Mouse (Mus musculus) heart, embryonic 15.5 days (tissue): ENCODE measurements at regions not wholly inside any gene's neighbourhood (a gene's known extent, or its start where the extent isn't known, plus 50 kb on each side); places are given as distances from the start of the nearest gene placed in this dataset.

Source experiments
- ATAC-seq: fragments of 200-750 bp; cut with Nextera tagmentation; replicated peaks from 2 replicates; pipeline ENCODE4 v1.8.0; 2017; ENCODE audit warnings: low read depth, moderate TSS enrichment; ENCODE audit not compliant: insufficient number of reproducible peaks, insufficient read depth, low FRiP score
- H3K27ac ChIP-seq: fragments of 300-500 bp; sonication (generic); 2 replicates; pipeline ENCODE4 v1.5.1; 2015; ENCODE audit warnings: mild to moderate bottlenecking, inconsistent platforms
- H3K27me3 ChIP-seq: fragments of 300-500 bp; sonication (generic); 2 replicates; pipeline ENCODE4 v1.6.1; 2015; ENCODE audit warnings: inconsistent platforms
- H3K36me3 ChIP-seq: fragments of 300-500 bp; sonication (generic); 2 replicates; pipeline ENCODE4 v1.6.1; 2015; ENCODE audit warnings: mild to moderate bottlenecking, inconsistent platforms
- H3K4me1 ChIP-seq: fragments of 300-500 bp; sonication (generic); replicated peaks from 2 replicates; pipeline ENCODE4 v1.6.1; 2015; ENCODE audit warnings: inconsistent platforms
- H3K4me2 ChIP-seq: fragments of 300-500 bp; sonication (generic); 2 replicates; pipeline ENCODE4 v1.6.1; 2015; ENCODE audit warnings: inconsistent platforms, mild to moderate bottlenecking, moderate library complexity
- H3K4me3 ChIP-seq: fragments of 300-500 bp; sonication (generic); 2 replicates; pipeline ENCODE4 v1.5.1; 2015; ENCODE audit warnings: mild to moderate bottlenecking, inconsistent platforms
- H3K9ac ChIP-seq: fragments of 300-500 bp; sonication (generic); 2 replicates; pipeline ENCODE4 v1.6.1; 2015; ENCODE audit warnings: mild to moderate bottlenecking, inconsistent platforms
- H3K9me3 ChIP-seq: fragments of 300-500 bp; sonication (generic); replicated peaks from 2 replicates; pipeline ENCODE4 v1.6.1; 2016; ENCODE audit warnings: inconsistent platforms
- WGBS: fragments of 180-500 bp; shearing (Covaris S2); methylation state at CpG from one replicate; pipeline ENCODE4 v1.1.7; 2015; ENCODE audit warnings: mixed read lengths; 5-methylcytosine and 5-hydroxymethylcytosine counted together

- Histone ChIP-seq H3K27ac (no peak overlapping the region), H3K9ac (no peak overlapping the region), H3K36me3 (no peaks in the 10 kb centered on the region), H3K27me3 (no peaks in the 10 kb centered on the region), H3K4me2 (no peak overlapping the region), H3K4me1 (no peaks in the 10 kb centered on the region), H3K4me3 (no peak overlapping the region), H3K9me3 (no peaks in the 10 kb centered on the region)
- 67% methylated on average over 6 of the region's 6 CpGs for WGBS
- no peak for ATAC-seq
Measured at GRCm38 (mm10) chr10:66558097-66558840, 537.7 kb upstream of the Jmjd1c start.

DNA sequence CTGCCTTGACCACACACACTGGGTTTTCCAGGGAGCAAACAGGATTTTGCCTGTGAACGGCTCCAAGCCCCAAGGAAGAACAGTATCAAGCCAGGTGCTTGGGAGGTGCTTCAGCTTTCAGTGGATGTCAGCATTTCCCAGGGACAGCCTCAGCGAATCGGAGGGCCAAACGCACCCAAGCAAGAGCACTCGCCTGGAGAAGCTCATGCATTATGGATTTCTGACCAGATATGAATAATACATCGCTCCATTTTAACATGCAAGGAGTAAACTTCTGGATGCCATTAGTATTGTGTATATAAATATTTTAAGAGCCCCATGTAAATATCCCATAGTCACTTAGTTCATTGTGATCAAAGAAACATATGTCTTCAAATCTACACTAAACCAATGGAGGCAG, 530.6 kb upstream of the Jmjd1c start:
- H3K9me3 ChIP-seq, result no peaks in the 10 kb centered on the region
- H3K9ac ChIP-seq, result no peak overlapping the region
- no peaks in the 10 kb centered on the region for H3K4me1 ChIP-seq
- no peaks in the 10 kb centered on the region for H3K36me3 ChIP-seq
- no peak overlapping the region for H3K4me2 ChIP-seq
- H3K27ac ChIP-seq, result no peak overlapping the region
- H3K27me3 ChIP-seq, result no peaks in the 10 kb centered on the region
- H3K4me3 ChIP-seq, result no peak overlapping the region
- WGBS, result 84% methylated on average over 6 of the region's 6 CpGs
- no peak for ATAC-seq

DNA sequence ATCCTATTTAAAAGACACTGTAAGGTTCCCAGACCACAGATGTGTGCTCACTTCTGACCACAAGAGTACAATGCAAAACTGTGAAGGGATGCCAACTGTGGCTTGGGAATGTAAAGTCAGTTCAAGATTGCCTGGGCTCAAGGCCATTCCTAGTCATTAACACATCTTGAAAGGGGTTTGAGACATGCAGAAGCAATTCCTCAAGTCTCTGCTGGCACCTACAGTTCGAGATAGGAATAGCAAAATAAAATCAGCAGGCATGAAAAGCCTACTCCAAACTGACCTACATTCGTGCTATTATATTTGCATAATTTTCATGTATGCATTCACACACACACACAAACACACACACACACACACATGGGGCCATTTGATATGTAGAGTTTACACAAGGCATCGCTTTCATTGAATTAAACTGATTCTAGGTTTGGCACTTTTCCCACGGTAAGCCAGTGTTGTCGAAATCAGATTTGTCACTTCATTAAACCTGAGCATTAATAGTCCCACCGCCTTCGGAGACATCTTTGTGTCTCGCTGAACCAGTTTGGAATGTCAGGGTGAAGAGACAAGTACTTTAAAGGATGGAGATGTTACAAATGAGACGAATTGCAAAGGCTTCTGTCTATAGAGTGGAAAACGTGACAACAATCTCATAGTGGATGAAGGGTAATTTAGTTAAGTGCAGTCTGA, 520.9 kb upstream of the Jmjd1c start:
- Histone ChIP-seq H3K27ac (no peak overlapping the region), H3K9me3 (no peaks in the 10 kb centered on the region), H3K4me1 (no peaks in the 10 kb centered on the region), H3K4me2 (no peak overlapping the region), H3K4me3 (no peak overlapping the region), H3K36me3 (no peaks in the 10 kb centered on the region), H3K27me3 (no peaks in the 10 kb centered on the region), H3K9ac (no peak overlapping the region)
- 49% methylated on average over 10 of the region's 10 CpGs for WGBS
- ATAC-seq, result no peak

DNA sequence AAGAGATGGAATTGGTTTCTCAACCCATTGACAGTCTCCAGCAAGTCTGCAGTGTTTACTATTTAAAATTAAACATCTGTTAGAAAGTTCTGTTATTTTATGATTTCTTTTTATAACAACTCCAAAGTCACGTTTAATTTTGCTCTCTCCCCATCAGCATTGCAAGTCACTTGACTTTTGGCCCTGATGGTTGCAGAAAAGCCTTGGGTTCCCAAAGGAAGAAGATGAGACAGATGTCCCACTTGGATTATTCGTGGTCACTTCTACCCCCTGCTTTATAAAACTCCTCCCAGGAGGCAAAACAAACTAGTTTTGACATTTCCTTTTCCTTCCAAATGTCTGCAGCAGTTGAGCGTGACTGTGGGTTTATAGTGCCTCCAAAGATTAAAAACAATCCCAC, 502.9 kb upstream of the Jmjd1c start:
- ATAC-seq, result no peak
- H3K9me3 ChIP-seq, result no peaks in the 10 kb centered on the region
- no peak overlapping the region for H3K4me2 ChIP-seq
- WGBS, result 46% methylated on average over 3 of the region's 3 CpGs
- H3K27me3 ChIP-seq, result no peaks in the 10 kb centered on the region
- H3K36me3 ChIP-seq, result no peaks in the 10 kb centered on the region
- H3K9ac ChIP-seq, result no peak overlapping the region
- H3K4me1 ChIP-seq, result no peaks in the 10 kb centered on the region
- no peak overlapping the region for H3K27ac ChIP-seq
- H3K4me3 ChIP-seq, result no peak overlapping the region

GRCm38 (mm10) chr10:66593506-66593905, 502.4 kb upstream of the Jmjd1c start:
- Histone ChIP-seq H3K36me3 (no peaks in the 10 kb centered on the region), H3K4me3 (no peak overlapping the region), H3K27me3 (no peaks in the 10 kb centered on the region), H3K4me1 (no peaks in the 10 kb centered on the region), H3K4me2 (no peak overlapping the region), H3K27ac (no peak overlapping the region), H3K9me3 (no peaks in the 10 kb centered on the region), H3K9ac (no peak overlapping the region)
- WGBS, result 35% methylated on average over 6 of the region's 6 CpGs
- ATAC-seq, result no peak

DNA sequence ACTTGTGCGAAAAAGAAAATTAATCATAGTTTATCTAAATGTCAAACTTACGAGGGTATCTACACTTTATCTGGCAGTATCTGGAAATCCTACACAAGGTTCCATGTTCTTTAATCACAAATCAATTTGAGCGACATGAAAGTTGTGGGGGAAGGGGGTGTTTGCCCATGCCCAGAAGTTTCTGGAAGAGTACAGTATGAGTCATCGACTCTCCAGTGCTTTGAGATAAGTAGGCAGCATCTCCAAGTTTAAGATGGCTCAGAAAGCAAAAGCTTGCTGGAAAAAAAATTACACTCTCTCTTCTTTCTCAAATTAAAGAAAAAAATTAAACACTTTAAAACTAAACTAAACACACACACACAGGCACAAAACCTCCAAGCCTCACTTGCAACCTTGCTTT, 498.0 kb upstream of the Jmjd1c start:
- no peaks in the 10 kb centered on the region for H3K4me1 ChIP-seq
- no peaks in the 10 kb centered on the region for H3K36me3 ChIP-seq
- WGBS, result 47% methylated on average over 4 of the region's 4 CpGs
- no peak overlapping the region for H3K4me2 ChIP-seq
- no peak overlapping the region for H3K9ac ChIP-seq
- no peak for ATAC-seq
- no peaks in the 10 kb centered on the region for H3K27me3 ChIP-seq
- no peak overlapping the region for H3K4me3 ChIP-seq
- H3K27ac ChIP-seq, result no peak overlapping the region
- H3K9me3 ChIP-seq, result no peaks in the 10 kb centered on the region

GRCm38 (mm10) chr10:66607141-66607540, 488.8 kb upstream of the Jmjd1c start:
- no peak overlapping the region for H3K4me2 ChIP-seq
- no peaks in the 10 kb centered on the region for H3K27me3 ChIP-seq
- no peaks in the 10 kb centered on the region for H3K36me3 ChIP-seq
- whole genome bisulfite sequencing, result 61% methylated on average over 3 of the region's 3 CpGs
- no peaks in the 10 kb centered on the region for H3K4me1 ChIP-seq
- no peak overlapping the region for H3K27ac ChIP-seq
- no peak overlapping the region for H3K9ac ChIP-seq
- H3K9me3 ChIP-seq, result no peaks in the 10 kb centered on the region
- H3K4me3 ChIP-seq, result no peak overlapping the region
- no peak for ATAC-seq

- no peak overlapping the region for H3K4me3 ChIP-seq
- H3K4me2 ChIP-seq, result no peak overlapping the region
- no peak for ATAC-seq
- H3K27me3 ChIP-seq, result no peaks in the 10 kb centered on the region
- no peaks in the 10 kb centered on the region for H3K4me1 ChIP-seq
- H3K27ac ChIP-seq, result no peak overlapping the region
- no peak overlapping the region for H3K9ac ChIP-seq
- WGBS, result 42% methylated on average over 3 of the region's 3 CpGs
- H3K36me3 ChIP-seq, result no peaks in the 10 kb centered on the region
- no peaks in the 10 kb centered on the region for H3K9me3 ChIP-seq
Measured at GRCm38 (mm10) chr10:66616280-66616679, 479.6 kb upstream of the Jmjd1c start.

- Histone ChIP-seq H3K9ac (no peak overlapping the region), H3K9me3 (no peaks in the 10 kb centered on the region), H3K27me3 (no peaks in the 10 kb centered on the region), H3K4me1 (no peaks in the 10 kb centered on the region), H3K4me3 (no peak overlapping the region), H3K4me2 (no peak overlapping the region), H3K27ac (no peak overlapping the region), H3K36me3 (no peaks in the 10 kb centered on the region)
- 58% methylated on average over 3 of the region's 3 CpGs for WGBS
- ATAC-seq, result no peak
Measured at GRCm38 (mm10) chr10:66630996-66631395, 464.9 kb upstream of the Jmjd1c start.

- H3K27me3 ChIP-seq, result 0 out of 2 replicates have a peak, but pooled peaks cover 3% of the 10 kb centered on the region
- WGBS, result 68% methylated on average over 24 of the region's 24 CpGs
- H3K4me2 ChIP-seq, result no peak overlapping the region
- no peak overlapping the region for H3K9ac ChIP-seq
- no peak for ATAC-seq
- H3K4me3 ChIP-seq, result no peak overlapping the region
- no peaks in the 10 kb centered on the region for H3K36me3 ChIP-seq
- no peak overlapping the region for H3K27ac ChIP-seq
- H3K9me3 ChIP-seq, result no peaks in the 10 kb centered on the region
- H3K4me1 ChIP-seq, result no peaks in the 10 kb centered on the region
Measured at GRCm38 (mm10) chr10:66640890-66641847, 454.8 kb upstream of the Jmjd1c start.

DNA sequence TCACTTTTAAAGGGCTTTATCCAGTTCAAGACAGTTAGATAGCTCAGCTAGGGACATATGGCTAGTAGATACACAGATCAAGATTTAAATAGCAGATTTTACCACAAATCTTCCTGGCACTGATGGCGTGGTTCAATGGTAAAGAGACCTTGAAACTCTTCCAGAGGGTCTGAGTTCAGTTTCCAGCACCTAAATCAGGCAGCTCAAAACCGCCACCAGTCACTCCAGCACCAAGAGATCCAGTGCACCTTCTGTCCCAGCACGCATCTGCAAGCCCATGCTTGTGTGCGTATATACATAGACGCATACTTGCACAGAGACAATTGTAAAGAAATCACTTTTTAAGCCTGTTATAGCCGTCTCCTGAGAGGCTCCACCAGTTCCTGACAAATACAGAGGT, 454.0 kb upstream of the Jmjd1c start:
- H3K27me3 ChIP-seq, result 0 out of 2 replicates have a peak, but pooled peaks cover 3% of the 10 kb centered on the region
- ATAC-seq, result no peak
- H3K27ac ChIP-seq, result no peak overlapping the region
- WGBS, result 88% methylated on average over 6 of the region's 6 CpGs
- H3K4me1 ChIP-seq, result no peaks in the 10 kb centered on the region
- H3K9me3 ChIP-seq, result no peaks in the 10 kb centered on the region
- H3K36me3 ChIP-seq, result no peaks in the 10 kb centered on the region
- H3K4me3 ChIP-seq, result no peak overlapping the region
- H3K9ac ChIP-seq, result no peak overlapping the region
- no peak overlapping the region for H3K4me2 ChIP-seq
